ENCODE assay signal across 8 mouse cellular contexts in the genomic region with DNA sequence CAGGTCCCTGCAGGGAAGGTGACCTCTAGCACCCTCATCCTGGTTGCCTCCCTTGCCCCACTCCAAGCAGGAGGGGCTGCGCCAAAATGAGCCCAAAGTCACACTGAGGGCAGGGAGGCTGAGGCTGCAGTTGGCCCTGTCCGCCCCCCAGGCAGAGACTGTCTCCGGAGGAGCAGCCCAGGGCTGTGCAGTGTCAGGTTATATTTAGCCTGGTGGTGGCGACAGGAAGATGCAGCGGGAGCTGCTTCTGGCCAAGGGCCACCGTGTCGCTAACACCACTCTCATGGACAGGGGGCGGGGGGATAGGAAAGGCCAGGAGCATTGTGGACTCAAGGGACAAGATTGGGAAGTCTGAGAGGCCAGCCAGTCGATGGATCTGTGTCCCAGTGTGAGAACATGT. TPM values are rescaled to one million over a fixed set of nuclear protein-coding genes. Genes with fewer than 3 reads are reported as not detected.
A peak's percentile ranks its signal among the peaks of the same experiment; 100 is the strongest.
DNase-seq lines count a peak whose midpoint lies in the region; ATAC-seq lines count a peak whose summit lies in the region.
"Had no signal": no experiment of that assay in that cellular context is flagged by ENCODE, and none has a peak within 500 bp of the region (broad histone marks: within the 10 kb centered on the region; RNA-seq: fewer than 3 reads in every experiment).

No protein-coding gene starts in this region.

- DNase-seq in liver, embryonic 11.5 days (ENCODE audit: low spot score), result no peak
- DNase-seq in liver, result no peak
- DNase-seq in heart, adult 8-10 months (ENCODE audit: low spot score), result peak; percentile 55
- DNase-seq in heart, postnatal 36 days, result peak; percentile 49 to 63
- DNase-seq in lung, postnatal 14 days, result peak; percentile 51
- no peak for DNase-seq in Muller cell, postnatal 12 days (ENCODE audit: inconsistent ontology term)
- DNase-seq in urinary bladder, postnatal 36 days (ENCODE audit: low spot score in 2 of 2), result no peak

- no peaks in the 10 kb centered on the region for H3K9me3 ChIP-seq in liver, embryonic 11.5 days (ENCODE audit: control insufficient read depth, low read length)

- no peak overlapping the region for H3K27ac ChIP-seq in liver, embryonic 11.5 days (ENCODE audit: low read depth, low read length)

- H3K27me3 ChIP-seq in liver, embryonic 11.5 days (replicated peaks; ENCODE audit: control insufficient read depth, insufficient read depth, low read length), result no peaks in the 10 kb centered on the region

- H3K4me3 ChIP-seq in liver, embryonic 11.5 days (ENCODE audit: low read depth, low read length), result no peak overlapping the region

- 20% methylated on average over 9 of the region's 9 CpGs for WGBS in liver, embryonic 11.5 days

- H3K9ac ChIP-seq in liver, embryonic 11.5 days (ENCODE audit: low read depth, low read length), result peak overlapping the region; percentile 0; the same call in 1 of the 2 replicates

- intact Hi-C loops in heart, postnatal 36 days (cut with DNase I), result loop anchor here (5.0 kb wide), 1 partner anchor 135 kb away; no protein-coding TSS in a partner anchor

- no peak overlapping the region for H3K4me2 ChIP-seq in liver, embryonic 11.5 days

- 0 out of 2 replicates have a peak, but pooled peaks cover 2% of the 10 kb centered on the region for H3K4me1 ChIP-seq in liver, embryonic 11.5 days (replicated peaks; ENCODE audit: control insufficient read depth, insufficient read depth, low read length)

- H3K36me3 ChIP-seq in liver, embryonic 11.5 days (ENCODE audit: control insufficient read depth, insufficient read depth, low read length), result no peaks in the 10 kb centered on the region

- ATAC-seq in liver, embryonic 11.5 days (replicated peaks; ENCODE audit: low FRiP score), result no peak

RNA-seq across cellular contexts. Expression of a gene that starts 14.0 kb away (rescaled TPM):
- 2.5 and 3.8 TPM in 2 replicates for polyA plus RNA-seq in liver, embryonic 11.5 days (2014; fragmentation: Nextera tagmentation; extraction: Ambion mirVana)
- 10 to 100 TPM; 48.8 to 95.2 (median 71.0) TPM for total RNA-seq in heart, adult 8-10 months (2022)
- total RNA-seq in heart, postnatal 36 days (2021), result 10 to 100 TPM; 56.3 to 72.6 TPM
- total RNA-seq: monocyte, adult 5-6 weeks had no signal

RNA-seq across cellular contexts. Expression of a gene that starts 27.2 kb away (rescaled TPM):
- polyA plus RNA-seq in liver, embryonic 11.5 days (2014; fragmentation: Nextera tagmentation; extraction: Ambion mirVana), result 6.4 and 7.2 TPM in 2 replicates
- 10 to 100 TPM; 21.4 to 26.9 (median 23.8) TPM for total RNA-seq in heart, adult 8-10 months (2022)
- 10 to 100 TPM; 23.7 to 26.2 TPM for total RNA-seq in heart, postnatal 36 days (2021)
- total RNA-seq: monocyte, adult 5-6 weeks had no signal

RNA-seq across cellular contexts. Expression of a gene that starts 54.6 kb away (rescaled TPM):
- polyA plus RNA-seq in liver, embryonic 11.5 days (2014; fragmentation: Nextera tagmentation; extraction: Ambion mirVana), result 0.75 and 1.0 TPM in 2 replicates
- total RNA-seq in heart, adult 8-10 months (2022), result 1 to 10 TPM in 2 of 4 experiments, under 1 TPM in 2; 0.73 to 1.7 (median 1.1) TPM
- under 1 TPM; 0.27 to 0.75 TPM for total RNA-seq in heart, postnatal 36 days (2021)
- total RNA-seq: monocyte, adult 5-6 weeks had no signal

RNA-seq across cellular contexts. Expression of a gene that starts 56.1 kb away (rescaled TPM):
- polyA plus RNA-seq in liver, embryonic 11.5 days (2014; fragmentation: Nextera tagmentation; extraction: Ambion mirVana), result 54.6 and 55.2 TPM in 2 replicates
- total RNA-seq in heart, adult 8-10 months (2022), result 100 to 1,000 TPM in 2 of 4 experiments, 10 to 100 TPM in 2; 96.5 to 106 (median 101) TPM
- 10 to 100 TPM; 83.7 to 84.9 TPM for total RNA-seq in heart, postnatal 36 days (2021)

Comparison
In these comparisons a context has a peak if more than half of its experiments do, and no peak if none do; other contexts are left out.
1. DNase-seq: peak in heart, adult 8-10 months (single experiment), heart, postnatal 36 days (2 of 2) and lung, postnatal 14 days (single experiment); none in liver, embryonic 11.5 days (single experiment), liver (single experiment), Muller cell, postnatal 12 days (single experiment) and urinary bladder, postnatal 36 days (0 of 2).